Mouse (Mus musculus) liver, embryonic 15.5 days (tissue): ENCODE results near the gene Fibp. TPM values are rescaled to one million over a fixed set of nuclear protein-coding genes. Genes with fewer than 3 reads are reported as not detected.
"Not testable (repeated sequence)": the region's sequence is repeated elsewhere in the genome, so short reads cannot be mapped to it uniquely, and the experiment has no call there.

Source experiments
- ATAC-seq: fragments of 200-750 bp; cut with Nextera tagmentation; 2 replicates; pipeline ENCODE4 v1.8.0; 2017; ENCODE audit warnings: moderate number of reproducible peaks, mild to moderate bottlenecking, moderate library complexity; ENCODE audit not compliant: insufficient read depth
- H3K27ac ChIP-seq: fragments of 300-500 bp; sonication (generic); replicated peaks from 2 replicates; pipeline ENCODE4 v1.5.1; 2015; ENCODE audit warnings: mild to moderate bottlenecking, inconsistent platforms
- H3K27me3 ChIP-seq: fragments of 300-500 bp; sonication (generic); 2 replicates; pipeline ENCODE4 v1.6.1; 2015; ENCODE audit warnings: mild to moderate bottlenecking, inconsistent platforms
- H3K36me3 ChIP-seq: fragments of 300-500 bp; sonication (generic); replicated peaks from 2 replicates; pipeline ENCODE4 v1.6.1; 2015; ENCODE audit warnings: moderate library complexity, mild to moderate bottlenecking, inconsistent platforms
- H3K4me1 ChIP-seq: fragments of 300-500 bp; sonication (generic); replicated peaks from 2 replicates; pipeline ENCODE4 v1.6.1; 2015; ENCODE audit warnings: inconsistent platforms
- H3K4me2 ChIP-seq: fragments of 300-500 bp; sonication (generic); 2 replicates; pipeline ENCODE4 v1.6.1; 2015; ENCODE audit warnings: moderate library complexity, mild to moderate bottlenecking, inconsistent platforms
- H3K4me3 ChIP-seq: fragments of 300-500 bp; sonication (generic); replicated peaks from 2 replicates; pipeline ENCODE4 v1.5.1; 2015; ENCODE audit warnings: mild to moderate bottlenecking, inconsistent platforms
- H3K9ac ChIP-seq: fragments of 300-500 bp; sonication (generic); 2 replicates; pipeline ENCODE4 v1.6.1; 2015; ENCODE audit warnings: moderate library complexity, mild to moderate bottlenecking, inconsistent platforms
- H3K9me3 ChIP-seq: fragments of 300-500 bp; sonication (generic); replicated peaks from 2 replicates; pipeline ENCODE4 v1.6.1; 2016; ENCODE audit warnings: inconsistent platforms
- WGBS: fragments of 180-500 bp; shearing (Covaris S2); methylation state at CpG from one replicate; pipeline ENCODE4 v1.1.7; 2015; ENCODE audit warnings: mixed read lengths; ENCODE audit not compliant: insufficient replicate concordance; 5-methylcytosine and 5-hydroxymethylcytosine counted together
- polyA plus RNA-seq: library from polyadenylated mRNA; unstranded; fragments of >200 nt; fragmentation: Nextera tagmentation; extraction: Ambion mirVana; gene quantifications from 2 replicates; pipeline ENCODE4 v1.2.1, GENCODE M21; 2015

Gene Fibp
- polyA plus RNA-seq, 1 experiment from 2014 or later, result 25.3 TPM

GRCm38 (mm10) chr19:5490313-5490897, 30.0 kb downstream of the Fibp start, which contains the start of gene Cfl1:
Gene Cfl1 (plus strand): TSS chr19:5490455.
- Histone ChIP-seq H3K9me3 (no peaks in the 10 kb centered on the region), H3K4me2 (peak within 1 kb of the TSS; percentile 97), H3K36me3 (peaks cover 44% of the 10 kb centered on the region), H3K9ac (peak within 1 kb of the TSS; percentile 96), H3K4me3 (peak within 1 kb of the TSS; percentile 97), H3K27me3 (no peaks in the 10 kb centered on the region), H3K4me1 (peaks cover 58% of the 10 kb centered on the region), H3K27ac (peak within 1 kb of the TSS; percentile 99)
- under 1% methylated on average over 62 of the region's 62 CpGs for WGBS
- ATAC-seq, result peak; percentile 58

DNA sequence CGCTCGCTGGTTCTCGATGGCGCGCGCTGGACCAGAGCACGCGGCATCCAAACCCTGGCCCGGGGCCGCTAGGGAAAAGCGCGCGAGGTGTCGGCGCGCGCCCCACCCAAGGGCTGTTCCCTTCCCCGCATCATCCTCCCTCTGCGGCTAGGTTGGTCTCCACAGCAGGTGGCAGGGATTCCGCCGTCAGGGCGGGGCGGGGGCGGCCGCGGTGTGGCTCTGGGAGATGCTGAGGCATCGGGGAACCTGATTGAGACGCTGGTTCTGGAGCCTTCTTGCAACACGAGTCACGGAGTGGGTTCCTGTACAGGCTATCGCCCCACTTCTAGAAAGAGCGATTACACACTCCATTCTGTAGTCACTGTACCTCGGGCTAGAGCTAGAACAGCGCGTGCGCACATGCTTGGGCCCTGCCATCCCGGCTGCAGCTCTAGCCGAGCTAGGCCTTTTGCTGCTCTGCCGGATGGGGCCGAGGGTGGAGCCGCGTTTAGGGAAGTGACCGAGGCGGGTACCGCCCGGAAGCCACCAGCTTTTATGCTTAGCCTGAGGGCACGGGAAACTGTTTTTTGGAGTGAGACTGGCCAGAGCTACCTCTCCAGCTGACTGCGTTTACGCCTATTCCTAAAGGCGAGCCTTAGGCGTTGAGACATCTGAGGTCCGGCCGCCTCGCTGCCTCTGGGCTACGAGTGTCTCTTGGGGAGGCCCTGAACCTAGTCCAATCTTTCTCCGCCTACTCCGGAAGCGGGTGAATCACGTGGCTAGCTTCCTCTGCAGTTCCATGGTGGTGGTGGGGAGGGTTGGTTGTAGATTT, 30.7 kb downstream of the Fibp start:
- Histone ChIP-seq H3K36me3 (peaks cover 44% of the 10 kb centered on the region), H3K4me2 (peak overlapping the region; percentile 97), H3K4me3 (peak overlapping the region; percentile 97), H3K27me3 (no peaks in the 10 kb centered on the region), H3K4me1 (peaks cover 57% of the 10 kb centered on the region), H3K9me3 (no peaks in the 10 kb centered on the region), H3K27ac (peak overlapping the region; percentile 99), H3K9ac (peak overlapping the region; percentile 96)
- peak; percentile 31 for ATAC-seq
- WGBS, result under 1% methylated on average over 59 of the region's 59 CpGs

DNA sequence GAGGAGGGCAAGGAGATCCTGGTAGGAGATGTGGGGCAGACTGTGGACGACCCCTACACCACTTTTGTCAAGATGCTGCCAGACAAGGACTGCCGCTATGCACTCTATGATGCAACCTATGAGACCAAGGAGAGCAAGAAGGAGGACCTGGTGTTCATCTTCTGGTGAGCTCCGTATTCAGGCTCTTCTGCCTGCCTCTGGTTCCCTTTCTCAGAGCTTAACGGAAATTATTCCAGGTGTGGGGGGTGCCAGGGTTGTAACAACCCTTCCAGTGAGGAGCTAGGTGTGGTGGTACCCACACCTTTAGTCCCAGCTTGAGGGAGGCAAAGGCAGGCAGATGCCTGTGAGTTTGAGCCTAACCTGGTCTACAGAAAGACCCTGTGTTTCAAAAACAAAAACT, 32.2 kb downstream of the Fibp start:
- ATAC-seq, result no peak
- Histone ChIP-seq H3K9ac (no peak overlapping the region), H3K9me3 (no peaks in the 10 kb centered on the region), H3K4me1 (peaks cover 42% of the 10 kb centered on the region), H3K36me3 (peaks cover 59% of the 10 kb centered on the region), H3K27me3 (no peaks in the 10 kb centered on the region), H3K4me3 (0 out of 2 replicates have a peak overlapping the region, but pooled peaks have one; percentile 97), H3K27ac (no peak overlapping the region), H3K4me2 (no peak overlapping the region)
- 79% methylated on average over 4 of the region's 4 CpGs for WGBS

DNA sequence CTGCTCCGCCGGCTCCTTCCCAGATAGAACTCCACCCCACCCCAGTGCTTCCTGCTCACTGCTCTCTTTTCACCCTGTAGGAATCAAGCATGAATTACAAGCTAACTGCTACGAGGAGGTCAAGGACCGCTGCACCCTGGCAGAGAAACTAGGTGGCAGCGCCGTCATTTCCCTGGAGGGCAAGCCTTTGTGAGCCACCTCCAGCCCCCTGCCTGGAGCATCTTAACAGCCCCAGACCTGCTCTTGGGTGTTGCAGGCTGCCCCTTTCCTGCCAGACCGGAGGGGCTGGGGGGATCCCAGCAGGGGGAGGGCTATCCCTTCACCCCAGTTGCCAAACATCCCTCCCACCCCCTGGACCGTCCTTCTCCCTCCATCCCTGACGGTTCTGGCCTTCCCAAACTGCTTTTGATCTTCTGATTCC, 32.9 kb downstream of the Fibp start:
- H3K4me2 ChIP-seq, H3K27ac ChIP-seq: not testable (repeated sequence)
- WGBS, result 80% methylated on average over 9 of the region's 9 CpGs

GRCm38 (mm10) chr19:5494314-5494713, 33.9 kb downstream of the Fibp start:
- no peak overlapping the region for H3K4me2 ChIP-seq
- 79% methylated on average over 3 of the region's 3 CpGs for WGBS
- no peak overlapping the region for H3K27ac ChIP-seq
- H3K36me3 ChIP-seq, result peaks cover 70% of the 10 kb centered on the region
- H3K4me3 ChIP-seq, result no peak overlapping the region
- no peaks in the 10 kb centered on the region for H3K27me3 ChIP-seq
- no peak for ATAC-seq
- H3K9me3 ChIP-seq, result no peaks in the 10 kb centered on the region
- H3K4me1 ChIP-seq, result peaks cover 26% of the 10 kb centered on the region
- no peak overlapping the region for H3K9ac ChIP-seq

More for the DNA sequence above, 32.9 kb downstream of the Fibp start:
- not testable (repeated sequence) for H3K9ac ChIP-seq, ATAC-seq, H3K9me3 ChIP-seq, H3K4me3 ChIP-seq, H3K27me3 ChIP-seq
- Histone ChIP-seq H3K4me1 (peaks cover 35% of the 10 kb centered on the region), H3K36me3 (peaks cover 66% of the 10 kb centered on the region)

DNA sequence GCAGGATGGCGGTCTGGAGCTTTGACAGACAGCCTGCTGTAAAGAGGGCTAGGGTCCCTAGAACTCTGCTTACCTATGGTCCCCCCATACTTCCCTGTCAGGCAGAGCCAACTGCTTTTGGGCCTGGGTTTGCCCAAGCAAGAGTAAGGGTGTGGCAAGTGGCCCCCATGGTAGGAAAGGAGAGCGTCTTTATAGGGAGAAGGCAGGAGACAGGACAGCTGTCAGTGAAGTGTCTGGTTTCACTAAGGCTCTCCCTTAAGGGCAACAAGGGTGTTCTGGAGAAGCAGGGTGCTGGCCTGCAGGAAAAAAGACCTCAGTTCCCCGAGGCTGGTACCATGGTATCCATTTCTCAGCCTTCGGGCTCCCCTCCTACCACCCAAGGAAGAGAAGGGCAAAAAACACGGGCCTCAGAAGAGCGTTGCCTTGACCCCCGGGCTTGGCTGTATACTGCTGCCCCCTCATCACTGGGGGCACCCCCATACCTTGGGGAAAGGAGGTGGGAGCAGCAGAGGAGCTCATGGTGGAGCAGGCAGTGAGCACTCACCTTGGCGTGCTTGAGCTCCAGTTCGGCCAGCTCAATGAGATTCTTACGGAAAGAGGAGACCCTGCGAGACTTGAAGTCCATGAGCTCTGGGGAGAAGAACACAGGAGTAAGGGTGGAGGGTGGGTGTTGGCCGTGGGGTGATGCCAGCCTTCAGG, 35.1 kb downstream of the Fibp start:
- 81% methylated on average over 12 of the region's 12 CpGs for WGBS
- peaks cover 70% of the 10 kb centered on the region for H3K36me3 ChIP-seq
- ATAC-seq, result no peak
- no peak overlapping the region for H3K27ac ChIP-seq
- no peak overlapping the region for H3K4me3 ChIP-seq
- no peaks in the 10 kb centered on the region for H3K9me3 ChIP-seq
- H3K9ac ChIP-seq, result no peak overlapping the region
- H3K27me3 ChIP-seq, result no peaks in the 10 kb centered on the region
- H3K4me2 ChIP-seq, result no peak overlapping the region
- H3K4me1 ChIP-seq, result peaks cover 17% of the 10 kb centered on the region

- Histone ChIP-seq H3K27ac (no peak overlapping the region), H3K9ac (no peak overlapping the region), H3K27me3 (no peaks in the 10 kb centered on the region), H3K4me2 (no peak overlapping the region), H3K4me1 (peaks cover 15% of the 10 kb centered on the region), H3K36me3 (peaks cover 70% of the 10 kb centered on the region), H3K9me3 (no peaks in the 10 kb centered on the region), H3K4me3 (no peak overlapping the region)
- ATAC-seq, result no peak
- 83% methylated on average over 16 of the region's 16 CpGs for WGBS
These were observed 35.6 kb downstream of the Fibp start for GRCm38 (mm10) chr19:5496052-5496370.

- no peak overlapping the region for H3K4me3 ChIP-seq
- no peaks in the 10 kb centered on the region for H3K9me3 ChIP-seq
- peaks cover 37% of the 10 kb centered on the region for H3K36me3 ChIP-seq
- no peak overlapping the region for H3K4me2 ChIP-seq
- H3K4me1 ChIP-seq, result no peaks in the 10 kb centered on the region
- WGBS, result 66% methylated on average over 2 of the region's 2 CpGs
- no peaks in the 10 kb centered on the region for H3K27me3 ChIP-seq
- no peak overlapping the region for H3K9ac ChIP-seq
- ATAC-seq, result no peak
- H3K27ac ChIP-seq, result no peak overlapping the region
These were observed 40.0 kb downstream of the Fibp start for GRCm38 (mm10) chr19:5500330-5500875.

DNA sequence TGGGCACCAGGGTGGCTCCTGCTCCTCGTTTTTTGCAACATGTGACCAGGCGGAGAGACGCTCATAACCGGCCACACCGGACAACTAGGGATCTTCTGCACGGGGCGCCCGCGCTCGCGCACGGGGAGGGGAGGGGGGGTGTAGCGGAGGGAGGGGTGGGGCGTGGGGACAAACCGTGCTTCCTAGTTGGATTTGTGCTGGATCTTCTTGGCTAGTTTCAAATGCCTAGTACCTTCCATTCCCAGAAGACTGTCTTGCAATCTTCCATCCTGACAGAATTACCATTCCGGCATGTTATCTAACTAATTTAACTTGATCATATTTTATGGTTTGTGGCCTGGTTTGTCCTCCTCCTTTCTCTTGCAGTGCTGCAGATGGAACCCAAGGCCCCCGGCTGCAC, 43.3 kb downstream of the Fibp start, which contains the start of gene 1700020D05Rik:
Gene 1700020D05Rik, minus strand, starts transcription at position 101 of the 400 bp plus-strand sequence.
- Histone ChIP-seq H3K4me1 (0 out of 2 replicates have a peak, but pooled peaks cover 6% of the 10 kb centered on the region), H3K4me2 (no peak within 1 kb of the TSS), H3K9ac (no peak within 1 kb of the TSS), H3K27ac (no peak within 1 kb of the TSS), H3K27me3 (no peaks in the 10 kb centered on the region), H3K9me3 (no peaks in the 10 kb centered on the region), H3K4me3 (no peak within 1 kb of the TSS), H3K36me3 (0 out of 2 replicates have a peak, but pooled peaks cover 5% of the 10 kb centered on the region)
- no peak for ATAC-seq
- 70% methylated on average over 17 of the region's 17 CpGs for WGBS

- H3K9me3 ChIP-seq, result no peaks in the 10 kb centered on the region
- H3K36me3 ChIP-seq, result no peaks in the 10 kb centered on the region
- peak; percentile 99 for ATAC-seq
- peak within 1 kb of the TSS; percentile 67 for H3K9ac ChIP-seq
- WGBS, result 3% methylated on average over 47 of the region's 47 CpGs
- H3K4me1 ChIP-seq, result peaks cover 47% of the 10 kb centered on the region
- H3K27ac ChIP-seq, result peak within 1 kb of the TSS; percentile 80
- peak within 1 kb of the TSS; percentile 98 for H3K4me2 ChIP-seq
- no peaks in the 10 kb centered on the region for H3K27me3 ChIP-seq
- peak within 1 kb of the TSS; percentile 68 for H3K4me3 ChIP-seq
These were observed 49.9 kb downstream of the Fibp start, which contains the start of gene Snx32 for GRCm38 (mm10) chr19:5510031-5511026. Gene Snx32 (minus strand): TSS chr19:5510538.
